Mouse (Mus musculus): ENCODE measurements around the gene Lbr.

GRCm38 (mm10) chr1:181832720-181833119 lies 10.1 kb downstream of the Lbr start:
- TF ChIP-seq CTCF (IDR thresholded peaks at IDR 0.05; ENCODE audit: low read depth, low read length) (no peak), POLR2A (IDR thresholded peaks at IDR 0.05; ENCODE audit: borderline replicate concordance, low read depth, low read length) (no peak)
